Mouse (Mus musculus): Measurements from ENCODE around the gene Slc10a7.

The Slc10a7 gene

DNA sequence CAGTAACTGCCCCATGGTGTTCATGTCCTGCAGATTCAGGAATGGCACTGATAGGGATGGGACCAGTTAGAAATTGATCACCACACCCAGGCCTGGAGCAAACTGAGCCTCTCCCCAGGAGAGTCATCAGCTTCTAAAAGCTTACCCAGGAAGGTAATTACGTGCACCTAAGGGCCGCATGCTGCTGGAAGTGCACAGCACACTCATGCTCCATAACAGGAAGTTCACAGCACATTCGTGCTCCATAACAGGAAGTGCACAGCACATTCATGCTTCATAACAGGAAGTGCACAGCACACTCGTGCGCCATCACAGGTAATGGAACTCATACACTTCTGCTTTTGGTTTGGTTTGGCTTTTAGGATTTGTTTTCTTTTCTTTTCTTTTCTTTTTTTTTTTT, 114.8 kb downstream of the Slc10a7 start:
- DNase-seq (ENCODE audit: low read depth), result no peak

DNA sequence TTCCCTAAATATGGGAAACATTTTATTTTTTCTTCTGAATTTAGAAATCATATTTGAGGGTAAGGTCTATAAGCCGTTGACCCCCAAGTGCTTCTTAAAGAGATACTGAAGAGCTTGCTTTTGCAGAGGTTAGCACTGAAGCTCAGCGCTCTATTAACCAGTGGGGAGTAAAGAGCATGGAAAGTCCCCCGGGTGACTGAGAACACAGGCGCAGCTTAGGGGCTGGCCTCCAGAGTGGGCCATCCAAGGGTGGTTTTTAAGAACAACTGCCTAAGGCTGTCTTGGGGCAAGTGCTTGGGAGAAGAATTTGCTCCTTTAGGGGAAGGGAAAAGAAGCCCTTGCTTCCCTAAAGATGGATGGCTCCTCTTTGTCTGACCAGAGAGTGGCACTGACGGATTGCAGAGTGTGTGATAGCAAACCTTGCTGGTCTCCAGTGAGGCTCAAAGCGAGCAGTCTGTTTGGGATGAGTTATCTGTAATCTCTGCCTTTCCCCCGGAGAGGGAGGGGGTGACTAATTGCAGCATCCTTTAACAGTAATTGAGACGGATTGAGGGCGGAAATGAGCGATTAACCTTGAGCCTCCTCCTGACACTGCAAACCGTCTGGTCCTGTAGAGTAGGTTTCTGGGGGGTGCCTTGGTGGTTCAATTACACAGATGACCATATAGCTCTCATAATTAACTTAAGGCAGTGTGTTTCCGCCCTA, 115.7 kb downstream of the Slc10a7 start:
- no peak for DNase-seq (ENCODE audit: low read depth)

DNA sequence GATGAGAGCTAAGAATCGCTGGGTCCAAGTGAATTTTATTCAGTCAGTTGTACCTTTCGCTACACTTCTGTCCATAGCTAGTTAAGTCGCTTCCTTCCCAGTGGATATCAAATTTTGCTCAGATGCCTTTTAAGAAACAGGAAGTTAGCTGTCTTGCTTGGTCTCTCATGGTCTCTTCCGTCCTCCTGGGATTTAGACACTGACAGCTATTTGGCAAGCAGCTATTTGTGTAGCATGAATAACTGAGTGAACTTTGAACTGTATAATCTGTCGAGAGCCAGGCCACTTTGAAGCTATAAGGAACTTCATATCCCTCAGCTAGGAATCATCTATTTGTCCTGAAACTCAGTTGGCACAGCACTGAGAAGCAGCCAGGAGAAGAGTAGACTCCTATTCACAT, 117.5 kb downstream of the Slc10a7 start:
- DNase-seq (ENCODE audit: low read depth), result peak; percentile 22

DNA sequence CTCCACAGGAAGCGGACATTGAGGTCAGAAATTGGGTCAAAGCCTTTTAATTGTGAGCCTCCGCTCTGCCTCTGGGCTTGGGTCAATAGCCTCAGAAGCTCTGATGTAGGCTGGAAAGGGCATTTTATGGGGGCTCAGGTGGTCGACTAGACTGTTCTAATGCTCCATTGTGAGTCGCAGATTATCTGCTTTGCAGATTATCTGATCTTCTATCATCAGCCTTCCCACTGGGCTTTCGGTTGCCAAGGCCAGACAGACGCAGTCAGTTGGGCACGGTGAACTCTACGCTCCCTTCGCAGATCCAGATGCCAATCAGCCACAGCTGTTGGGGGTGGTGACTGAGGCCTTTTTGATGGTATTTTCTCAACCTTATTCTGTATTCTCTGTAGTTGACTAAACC, 118.6 kb downstream of the Slc10a7 start:
- no peak for DNase-seq (ENCODE audit: low read depth)

DNA sequence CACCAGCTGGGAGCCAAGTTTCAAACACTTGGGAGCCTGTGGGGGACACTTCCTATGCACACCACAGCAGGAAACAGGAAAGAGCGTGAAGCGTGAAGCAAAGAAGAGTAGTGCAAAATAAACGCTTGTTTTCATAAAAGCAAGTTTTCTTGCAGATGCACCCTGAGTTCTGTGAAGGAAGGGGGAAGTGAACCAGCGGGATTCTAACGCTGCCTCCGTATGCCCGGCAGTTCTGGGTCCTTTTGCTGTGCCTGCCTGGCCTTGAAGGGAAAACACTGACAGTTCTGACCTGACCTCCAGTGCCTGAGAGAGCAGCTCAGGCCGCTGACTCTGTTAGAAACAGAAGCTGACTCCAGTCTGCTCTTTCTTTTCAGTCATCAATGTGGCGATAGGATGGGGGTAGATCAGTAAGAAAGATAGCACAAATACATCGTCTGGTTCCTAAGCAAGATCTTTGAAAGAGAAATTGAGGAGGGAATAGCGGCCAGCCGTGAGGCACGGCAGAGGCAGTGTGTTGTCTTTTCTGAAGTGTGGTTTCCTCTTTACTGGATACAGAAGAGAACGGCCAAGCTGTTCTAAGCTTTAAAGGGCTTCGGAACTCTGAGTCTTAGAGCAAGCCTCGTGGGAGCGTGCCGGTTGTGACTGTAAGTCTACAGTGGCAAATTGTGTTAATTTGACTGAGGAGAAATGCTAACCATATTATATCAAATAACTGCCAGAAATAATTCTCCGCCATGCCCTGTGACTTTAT, 121.4 kb downstream of the Slc10a7 start:
- peak; percentile 20 for DNase-seq (ENCODE audit: low read depth)

DNA sequence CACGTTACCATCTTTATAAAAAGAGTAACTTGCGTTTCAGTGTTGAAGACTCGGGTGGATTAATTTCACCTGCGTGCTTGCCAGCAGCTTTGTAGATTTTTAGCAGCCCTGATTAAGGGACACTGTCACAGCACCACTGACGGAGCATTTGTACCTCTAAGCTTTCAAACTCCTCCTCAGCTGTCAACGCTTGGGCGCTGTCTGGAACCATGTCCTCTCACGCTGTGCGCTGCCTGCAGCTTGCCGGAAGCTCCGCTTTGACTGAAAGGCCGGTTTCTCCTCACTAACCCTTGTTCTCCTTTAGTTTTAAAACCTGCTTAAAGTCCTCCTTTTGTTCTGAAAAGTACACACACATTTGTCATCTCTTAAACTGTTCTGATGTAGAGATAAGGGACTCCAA, 123.9 kb downstream of the Slc10a7 start:
- DNase-seq (ENCODE audit: low read depth), result no peak

DNA sequence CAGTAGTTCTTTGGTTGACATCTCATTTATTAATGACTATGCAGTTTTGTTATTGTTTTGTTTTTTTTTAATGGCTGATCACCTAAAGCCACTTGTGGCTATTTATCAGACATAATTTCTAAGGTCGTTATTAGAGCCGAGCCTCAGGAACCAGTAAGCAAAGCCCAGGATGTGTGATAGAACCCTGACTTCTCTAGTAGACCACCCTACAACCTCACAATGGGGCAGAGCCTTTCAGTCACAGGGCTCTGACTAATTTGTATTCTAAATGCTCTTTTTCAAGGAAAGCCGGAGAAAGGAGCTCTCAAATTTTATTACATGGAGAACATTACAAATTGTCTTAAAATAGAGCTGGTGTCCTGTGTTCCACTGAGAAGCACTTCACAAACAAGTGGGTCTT, 124.9 kb downstream of the Slc10a7 start:
- no peak for DNase-seq (ENCODE audit: low read depth)

DNA sequence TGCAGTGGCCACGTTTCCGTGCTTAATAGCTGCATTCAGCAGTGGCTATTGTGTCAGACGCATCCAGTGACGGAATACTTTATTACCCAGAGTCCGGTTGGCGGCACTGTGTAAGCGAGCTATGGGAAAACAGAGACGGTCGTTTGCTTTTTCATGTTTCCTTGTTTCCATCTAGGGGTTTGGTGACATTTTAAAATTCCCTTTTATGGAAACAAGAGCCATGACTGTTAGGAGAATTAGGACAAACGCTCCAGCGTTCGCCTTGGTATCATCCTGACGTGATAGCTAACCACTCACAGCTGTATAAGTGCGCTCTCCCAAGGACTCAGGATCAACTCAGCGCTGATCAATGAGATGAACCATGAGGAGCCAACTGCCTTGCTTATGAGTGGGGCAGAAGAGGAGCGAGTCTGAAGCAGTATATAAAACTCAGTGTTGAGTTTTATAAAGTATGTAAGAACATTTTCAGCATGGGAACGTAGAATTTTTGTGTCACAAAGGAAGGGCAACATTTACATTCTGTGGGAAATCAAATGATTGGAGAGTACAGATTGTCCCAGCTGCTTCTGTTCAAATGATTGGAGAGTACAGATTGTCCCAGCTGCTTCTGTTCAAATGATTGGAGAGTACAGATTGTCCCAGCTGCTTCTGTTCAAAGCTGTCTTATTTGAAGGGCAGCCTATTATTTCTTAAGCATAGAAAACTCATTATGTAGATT, 125.5 kb downstream of the Slc10a7 start:
- no peak for DNase-seq (ENCODE audit: low read depth)

DNA sequence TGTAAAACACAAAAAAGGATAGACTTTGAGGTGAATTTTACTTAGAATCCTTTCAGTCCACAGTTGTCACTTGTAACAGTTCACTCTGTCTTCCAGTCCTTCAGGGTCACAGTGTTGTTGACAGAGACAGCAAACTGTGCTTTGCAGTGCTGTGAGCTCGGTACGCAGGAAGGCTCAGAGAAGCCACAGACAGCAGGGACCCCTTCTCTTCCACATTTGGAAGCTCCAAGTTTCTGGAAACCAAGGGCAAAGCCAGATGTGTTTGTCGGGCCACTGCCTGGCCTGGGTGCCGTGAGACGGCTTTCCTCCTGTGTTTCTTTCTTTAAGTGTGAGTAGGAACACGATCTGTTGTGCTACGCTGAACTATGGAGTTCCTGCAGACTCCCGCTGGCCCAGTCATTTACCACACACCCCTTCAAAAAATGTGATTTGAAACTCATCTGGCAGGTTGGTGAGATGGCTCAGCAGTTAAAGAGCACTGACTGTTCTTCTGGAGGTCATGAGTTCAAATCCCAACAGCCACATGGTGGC, 126.2 kb downstream of the Slc10a7 start:
- DNase-seq (ENCODE audit: low read depth), result no peak

DNA sequence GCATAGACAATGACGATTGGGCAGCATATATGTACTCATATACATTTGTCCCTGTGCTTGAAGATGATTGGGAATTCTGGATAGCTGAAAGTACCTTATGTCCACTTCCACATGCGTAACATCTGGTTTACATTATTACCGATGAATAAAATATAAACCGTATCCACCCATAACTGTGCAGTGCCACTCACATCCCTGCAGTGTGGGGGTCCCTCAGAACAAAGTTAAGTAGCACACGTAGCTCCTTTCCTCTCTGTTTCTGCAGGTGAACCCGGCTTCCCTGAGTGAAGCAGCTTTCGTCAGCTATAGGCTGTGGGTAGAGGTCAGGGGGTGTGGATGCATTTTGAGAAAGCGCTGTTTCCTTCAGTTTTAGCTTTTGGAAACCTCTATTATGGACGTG, 132.8 kb downstream of the Slc10a7 start:
- DNase-seq (ENCODE audit: low read depth), result no peak

DNA sequence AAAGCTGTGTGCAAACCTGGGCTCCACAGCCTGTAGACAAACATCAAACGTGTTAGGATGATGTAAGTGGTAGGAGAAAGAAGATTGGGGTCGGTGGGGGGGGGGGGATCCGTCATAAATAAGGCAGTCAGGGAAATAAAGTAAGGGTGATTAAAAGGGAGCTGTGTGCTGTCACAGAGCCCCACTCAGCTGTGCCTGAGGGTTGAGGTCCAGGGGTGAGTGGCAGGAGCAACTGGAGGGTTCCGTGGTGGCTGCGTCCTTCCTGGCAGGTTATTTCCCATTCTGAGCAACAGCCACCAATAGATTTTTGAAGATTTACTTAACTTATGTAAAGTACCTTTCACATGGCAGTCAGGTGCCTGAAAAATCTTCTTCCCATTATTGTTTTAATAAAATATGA, 133.2 kb downstream of the Slc10a7 start:
- no peak for DNase-seq (ENCODE audit: low read depth)

DNA sequence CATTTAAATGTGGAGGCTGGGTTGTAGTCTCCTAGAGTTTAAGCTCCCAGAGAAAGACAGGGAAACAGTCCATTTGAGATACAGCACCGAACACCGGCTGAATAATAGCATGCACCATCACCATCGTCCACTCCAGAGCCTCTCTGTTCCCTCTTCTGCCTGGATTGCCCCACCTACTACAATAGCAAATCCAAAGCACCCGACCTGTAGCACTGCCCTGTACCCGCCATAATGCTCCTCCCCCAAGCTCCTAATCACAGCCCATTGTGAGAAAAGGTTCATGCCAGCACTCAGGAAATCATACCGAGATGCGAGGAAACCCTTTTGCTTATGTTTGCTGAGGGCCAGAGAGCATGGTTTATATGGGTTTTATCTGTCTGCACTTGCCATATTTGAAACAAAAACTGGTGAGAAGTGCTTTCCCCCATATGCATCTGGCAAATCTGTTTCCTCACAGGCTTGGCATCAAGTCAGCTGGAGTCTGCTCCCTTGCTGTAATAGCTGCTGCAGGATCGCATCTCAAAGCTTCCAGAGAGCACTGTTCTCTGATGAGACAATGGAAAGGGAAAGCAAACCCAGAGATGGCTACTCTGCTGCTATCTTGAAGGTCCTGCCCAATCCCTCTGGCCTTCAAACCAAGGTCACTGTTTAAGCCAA, 138.0 kb downstream of the Slc10a7 start:
- DNase-seq (ENCODE audit: low read depth), result no peak

DNA sequence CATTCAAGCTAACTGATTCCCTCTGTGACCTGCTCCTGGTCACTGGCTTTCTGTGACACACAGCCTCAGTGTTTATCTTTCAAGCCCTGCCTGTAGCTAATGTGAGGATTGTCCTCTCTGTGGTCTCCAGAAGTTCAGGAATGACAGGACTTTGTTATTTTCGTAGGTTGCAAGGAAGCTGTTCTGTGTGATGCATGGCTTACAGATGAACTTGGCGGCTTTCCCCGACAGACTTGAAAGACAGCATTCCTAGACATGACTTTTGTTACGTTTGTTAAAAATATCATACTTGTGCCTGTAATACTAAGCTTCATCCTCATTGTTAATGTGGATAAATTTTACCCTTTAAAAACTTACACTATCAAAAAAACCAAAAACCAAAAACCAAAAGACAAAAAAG, 138.7 kb downstream of the Slc10a7 start:
- no peak for DNase-seq (ENCODE audit: low read depth)

DNA sequence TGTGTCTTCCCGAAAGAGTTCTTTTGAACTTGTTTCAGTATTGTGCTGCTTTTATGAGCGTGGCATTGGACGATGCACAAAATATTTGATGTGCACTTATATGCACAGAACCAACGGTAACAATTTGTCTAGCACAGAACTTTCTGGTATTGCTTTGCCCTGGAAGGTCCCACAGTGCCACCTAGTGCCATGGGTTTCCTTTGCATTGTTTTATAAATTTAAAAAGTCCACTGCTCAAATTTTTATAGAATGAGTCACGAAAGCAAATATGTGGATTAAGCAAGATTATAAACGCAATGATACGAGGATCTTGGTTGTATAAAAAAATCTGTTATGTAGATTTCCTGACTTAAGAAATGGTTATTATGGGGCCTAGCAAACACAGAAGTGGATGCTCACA, 139.8 kb downstream of the Slc10a7 start:
- peak; percentile 22 for DNase-seq (ENCODE audit: low read depth)

DNA sequence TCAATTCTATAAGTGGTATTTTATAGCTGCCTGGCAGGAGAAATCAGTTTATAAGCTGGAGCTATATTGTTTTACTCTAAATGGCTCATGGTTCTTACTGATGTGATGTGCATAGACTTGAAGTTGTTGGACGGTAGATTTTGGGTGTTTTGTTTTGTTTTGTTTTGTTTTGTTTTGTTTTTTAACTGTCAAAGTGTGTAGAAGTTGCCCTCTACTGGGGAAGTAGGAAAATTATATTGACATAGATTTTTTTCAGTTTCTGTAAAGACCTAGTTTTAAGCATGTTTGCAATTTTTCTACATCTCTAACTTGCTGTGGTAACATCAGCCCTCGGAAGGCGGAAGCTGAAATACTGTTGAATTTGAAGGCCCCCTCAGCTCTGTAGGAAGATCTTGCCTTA, 142.5 kb downstream of the Slc10a7 start:
- no peak for DNase-seq (ENCODE audit: low read depth)

DNA sequence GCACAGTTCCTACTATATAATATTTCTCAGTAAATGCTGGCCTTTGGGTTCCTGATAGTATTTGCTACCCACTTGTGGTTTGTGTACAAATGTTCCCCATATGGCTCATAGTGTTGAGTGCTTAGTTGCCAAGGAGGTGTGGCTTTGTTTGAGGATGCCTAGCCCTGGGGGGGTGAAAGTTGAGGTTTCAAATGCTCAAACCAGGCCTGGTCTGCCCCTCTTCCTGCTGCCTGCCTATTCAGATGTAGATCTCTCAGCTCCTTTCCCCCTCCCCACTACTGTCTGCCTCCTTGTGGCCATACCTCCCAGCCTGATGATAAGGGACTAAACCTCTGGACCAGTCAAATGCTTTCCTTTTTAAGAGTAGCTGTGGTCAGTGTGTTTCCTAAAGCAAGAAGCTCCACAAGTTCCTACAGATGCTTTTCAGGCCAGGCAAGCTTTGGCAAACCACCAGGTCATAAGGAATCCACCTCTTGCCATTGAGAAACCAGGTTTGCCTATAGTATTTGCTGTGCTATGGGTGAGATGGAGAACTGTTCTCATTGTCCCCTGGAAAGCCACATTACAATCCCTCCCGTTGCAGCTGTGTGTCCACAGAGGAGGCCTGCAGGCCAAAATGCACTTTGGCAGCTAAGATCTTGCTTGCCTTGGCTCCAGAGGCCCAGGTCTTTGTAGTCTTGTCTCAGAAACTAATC, 146.4 kb downstream of the Slc10a7 start:
- no peak for DNase-seq (ENCODE audit: low read depth)

DNA sequence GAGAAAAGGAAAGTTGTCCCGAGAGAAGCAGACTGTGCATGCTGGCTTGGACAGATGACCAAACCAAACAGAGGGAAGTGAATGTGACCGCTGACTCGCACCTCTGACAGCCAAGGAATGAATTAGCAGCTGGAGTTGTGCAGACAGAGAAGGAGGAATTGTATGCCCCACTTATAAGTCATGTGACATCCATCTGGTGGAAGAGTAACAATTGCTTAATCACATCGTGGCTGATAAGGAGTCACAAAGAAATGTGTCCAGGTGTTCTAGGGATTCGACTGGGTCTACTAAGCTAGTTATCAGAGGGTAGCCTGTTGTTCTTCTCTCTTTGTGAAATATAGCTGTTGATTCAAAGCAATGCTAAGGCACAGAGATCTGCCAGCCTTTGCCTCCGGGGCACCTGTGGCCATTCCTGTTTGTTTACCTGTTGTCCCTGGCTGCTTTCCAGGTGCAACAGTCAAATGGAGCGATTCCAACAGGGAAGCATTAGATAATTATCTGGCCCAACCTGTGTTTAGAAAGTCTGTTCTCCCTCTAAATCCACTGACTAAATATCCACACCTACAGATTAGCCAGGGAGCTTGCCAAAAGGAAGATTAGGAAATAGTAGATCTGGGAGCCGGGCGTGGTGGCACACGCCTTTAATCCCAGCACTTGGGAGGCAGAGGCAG, 147.7 kb downstream of the Slc10a7 start:
- no peak for DNase-seq (ENCODE audit: low read depth)

DNA sequence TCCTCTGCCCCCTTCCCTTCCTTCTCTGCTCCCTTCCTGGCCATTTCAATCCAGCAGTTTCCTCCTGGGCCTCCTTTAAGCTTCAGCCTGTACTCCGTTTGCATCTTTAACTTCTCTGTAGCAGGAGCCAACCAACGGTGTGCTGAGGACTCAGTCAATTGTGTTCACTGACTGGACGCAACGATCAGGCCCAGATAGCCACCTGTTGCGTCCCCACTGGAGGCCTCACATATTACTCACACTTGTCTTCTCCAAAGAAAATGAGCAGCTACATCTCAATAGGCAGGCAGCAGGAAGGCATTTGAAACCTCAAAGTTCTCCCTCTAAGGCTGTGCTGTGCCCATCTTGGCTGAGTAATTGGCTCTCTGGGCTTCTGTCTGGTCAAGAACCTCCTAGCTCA, 149.0 kb downstream of the Slc10a7 start:
- no peak for DNase-seq (ENCODE audit: low read depth)

DNA sequence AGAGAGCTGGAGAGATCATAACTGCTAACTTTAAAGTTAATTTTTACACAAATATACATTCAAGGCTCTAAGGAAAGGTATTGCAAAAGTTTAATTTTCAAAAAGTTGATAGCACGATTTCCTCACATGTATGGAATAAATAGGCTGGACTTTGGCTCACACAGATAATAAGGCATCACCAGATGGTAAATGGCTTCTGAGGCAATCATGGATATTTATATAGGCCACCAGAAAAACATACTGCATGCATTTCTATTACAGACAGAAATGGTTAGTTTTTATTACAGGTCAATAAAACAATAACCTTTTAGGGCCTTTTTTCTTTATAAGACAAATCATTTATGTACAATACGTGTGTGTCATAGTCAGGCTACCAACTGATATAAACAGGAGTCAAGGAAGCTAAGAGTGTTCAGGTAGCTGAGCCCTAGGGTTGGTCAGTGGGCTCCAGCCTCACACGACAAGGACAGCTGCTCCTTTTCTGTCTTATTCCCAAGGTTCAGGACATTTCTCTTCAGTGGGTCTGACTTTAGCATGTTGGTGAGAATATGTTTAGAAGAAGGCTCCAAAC, 150.6 kb downstream of the Slc10a7 start:
- DNase-seq (ENCODE audit: low read depth), result no peak

DNA sequence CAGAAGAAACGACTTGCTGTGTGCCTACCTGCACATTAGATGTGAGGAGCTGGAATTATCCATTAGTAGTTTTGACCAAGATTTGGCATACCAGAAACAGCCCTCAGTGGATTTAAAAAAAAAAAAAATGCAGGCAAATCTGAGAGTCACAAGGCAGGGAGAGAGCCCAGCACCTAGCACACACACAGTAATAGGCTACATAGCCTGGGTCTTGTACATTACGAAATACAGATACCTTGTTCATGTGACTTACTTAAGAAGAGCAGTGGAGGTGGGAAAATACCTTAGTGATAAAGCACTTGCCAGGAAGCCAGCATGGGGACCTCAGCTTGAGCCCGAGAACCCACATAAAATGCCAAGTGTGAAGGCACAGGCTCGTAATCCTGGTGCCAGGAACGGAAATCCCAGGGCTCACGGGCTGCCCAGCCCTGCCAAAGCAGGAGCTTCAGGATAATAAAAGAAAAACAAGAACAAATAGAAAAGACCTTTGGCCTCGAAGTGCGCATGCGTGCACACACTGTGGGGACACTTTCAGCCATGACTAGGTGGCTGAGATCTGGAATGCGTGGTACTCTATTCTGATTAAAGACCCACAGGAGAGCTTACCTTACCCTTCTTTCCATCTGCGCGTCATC, 155.3 kb downstream of the Slc10a7 start:
- DNase-seq (ENCODE audit: low read depth), result no peak
